Mouse (Mus musculus) lung, adult 10 weeks (tissue): ENCODE data around the gene Gna13. TPM values are rescaled to one million over a fixed set of nuclear protein-coding genes. Genes with fewer than 3 reads are reported as not detected.

Source experiments
- polyA plus RNA-seq: library from polyadenylated mRNA; stranded (reverse); fragments of 350-450 nt; fragmentation: Illumina TruSeq; extraction: RNeasy Lipid Tissue Mini Kit (QIAGEN cat#74804); gene quantifications from one replicate; pipeline ENCODE4 v1.2.3, GENCODE M21; 2014; ENCODE audit warnings: low read depth, low replicate concordance; ENCODE audit not compliant: insufficient read depth

Gna13 gene
- 28.2 TPM for polyA plus RNA-seq

DNA sequence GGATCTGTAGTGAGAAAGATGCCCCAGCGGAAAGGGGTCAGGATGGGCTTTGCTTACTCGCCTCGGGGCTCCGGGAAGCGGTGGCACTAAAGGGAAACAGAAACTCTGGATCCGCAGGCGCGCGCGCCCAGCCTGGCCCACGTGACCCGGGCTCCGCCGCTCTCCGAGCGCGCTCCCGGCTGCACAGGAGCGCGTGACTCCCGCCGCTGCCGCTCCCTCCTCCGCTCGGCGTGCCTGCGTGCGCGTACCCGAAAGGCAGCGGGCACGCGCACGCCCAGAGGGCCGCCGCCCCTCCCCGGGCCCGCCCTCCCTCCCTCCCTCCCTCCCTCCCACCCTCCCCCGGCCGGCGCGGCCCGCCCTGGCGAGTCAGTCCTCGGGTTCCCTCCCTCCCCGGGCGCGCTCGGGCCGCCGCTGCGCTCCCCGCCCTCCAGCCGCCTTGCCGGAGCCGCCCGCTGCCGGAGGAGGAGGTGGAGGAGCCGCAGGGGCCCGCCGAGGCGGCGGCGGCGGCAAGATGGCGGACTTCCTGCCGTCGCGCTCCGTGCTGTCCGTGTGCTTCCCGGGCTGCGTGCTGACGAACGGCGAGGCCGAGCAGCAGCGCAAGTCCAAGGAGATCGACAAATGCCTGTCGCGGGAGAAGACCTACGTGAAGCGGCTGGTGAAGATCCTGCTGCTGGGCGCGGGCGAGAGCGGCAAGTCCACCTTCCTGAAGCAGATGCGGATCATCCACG, at the start of gene Gna13:
Gene Gna13, plus strand, starts transcription at position 369 of the 728 bp plus-strand sequence.

DNA sequence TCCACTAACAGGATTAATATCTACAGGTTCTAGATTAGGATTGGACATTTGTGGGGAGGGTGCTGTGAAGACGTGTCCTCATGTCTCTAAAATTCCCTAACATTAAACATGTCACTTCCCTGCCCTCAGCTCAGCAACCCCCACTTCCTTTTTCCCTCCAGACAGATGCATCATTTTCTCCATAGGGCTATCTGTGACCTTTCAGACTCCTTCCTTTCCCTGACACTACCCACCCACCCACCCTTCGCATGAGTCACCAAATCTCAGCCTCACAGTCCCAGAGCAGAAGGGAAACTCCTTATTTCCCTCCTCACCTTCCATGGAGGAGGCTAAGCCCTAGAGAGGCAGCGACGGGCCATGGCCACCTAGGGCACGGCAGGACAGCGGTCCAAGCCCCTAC, 51.0 kb downstream of the Gna13 start, which contains the start of gene 9930022D16Rik:
Gene 9930022D16Rik, plus strand, starts transcription at position 301 of the 400 bp plus-strand sequence.

DNA sequence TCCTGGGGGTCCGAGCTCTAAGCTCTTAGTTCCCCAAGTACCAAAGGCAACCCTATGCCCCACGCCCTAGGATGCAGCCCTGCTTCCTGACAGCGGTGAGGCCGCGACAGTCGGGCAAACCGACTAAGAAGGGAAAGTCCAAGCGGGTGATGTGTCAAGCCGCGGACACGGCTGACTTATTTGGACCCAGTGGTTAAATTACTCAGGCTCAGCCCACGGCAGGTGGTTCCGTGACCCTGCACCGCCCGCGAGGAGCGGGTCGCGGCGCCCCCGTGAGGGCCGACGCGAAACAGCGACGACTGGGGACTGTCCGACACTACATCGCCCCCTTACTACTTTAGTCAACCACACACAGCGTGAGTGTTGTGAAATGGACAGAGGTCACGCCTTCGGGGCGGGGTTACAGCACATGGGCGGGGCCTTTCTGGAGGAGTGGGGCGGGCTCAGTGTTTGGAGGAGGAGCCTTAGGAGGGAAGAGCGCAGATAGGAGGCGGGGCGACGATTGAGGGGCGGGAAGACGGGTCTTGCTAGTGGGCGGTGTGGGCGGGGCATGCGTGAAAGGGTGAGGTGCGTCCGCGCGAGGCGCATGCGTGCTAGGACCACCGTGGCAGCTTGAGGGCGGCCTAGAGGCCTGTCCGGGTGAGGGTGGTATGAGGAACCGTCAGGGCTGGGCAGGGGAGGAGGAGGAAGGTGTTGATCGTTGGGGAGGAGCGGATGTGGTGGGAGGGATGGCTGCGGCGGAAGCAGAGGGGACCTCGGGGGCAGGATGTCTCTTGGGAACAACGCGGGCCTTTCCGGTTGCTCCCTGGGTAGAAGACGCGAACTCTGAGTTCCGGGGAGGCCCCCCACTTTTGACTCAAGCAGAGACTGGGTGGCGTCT, 63.0 kb downstream of the Gna13 start, which contains the start of gene Amz2:
Gene Amz2, plus strand, starts transcription at position 555 of the 880 bp plus-strand sequence.

Other genes with a start within 250 kb of the Gna13 start
- gene E030025P04Rik, start 218.5 kb upstream of the Gna13 start, polyA plus RNA-seq, result 0.61 TPM
- 4.7 TPM for gene Rgs9, start 64.7 kb upstream of the Gna13 start, polyA plus RNA-seq
- not detected for gene 9930022D16Rik, start 51.1 kb downstream of the Gna13 start, polyA plus RNA-seq
- gene Amz2, start 63.1 kb downstream of the Gna13 start, polyA plus RNA-seq, result 27.2 TPM
- gene Arsg, start 110.5 kb downstream of the Gna13 start, polyA plus RNA-seq, result 3.1 TPM
- 1.6 TPM for gene Slc16a6, start 110.8 kb downstream of the Gna13 start, polyA plus RNA-seq
- 13.1 TPM for gene Wipi1, start 249.1 kb downstream of the Gna13 start, polyA plus RNA-seq